Mouse (Mus musculus): ENCODE measurements at regions not wholly inside any gene's neighbourhood (a gene's known extent, or its start where the extent isn't known, plus 50 kb on each side); places are given as distances from the start of the nearest gene placed in this dataset.

DNA sequence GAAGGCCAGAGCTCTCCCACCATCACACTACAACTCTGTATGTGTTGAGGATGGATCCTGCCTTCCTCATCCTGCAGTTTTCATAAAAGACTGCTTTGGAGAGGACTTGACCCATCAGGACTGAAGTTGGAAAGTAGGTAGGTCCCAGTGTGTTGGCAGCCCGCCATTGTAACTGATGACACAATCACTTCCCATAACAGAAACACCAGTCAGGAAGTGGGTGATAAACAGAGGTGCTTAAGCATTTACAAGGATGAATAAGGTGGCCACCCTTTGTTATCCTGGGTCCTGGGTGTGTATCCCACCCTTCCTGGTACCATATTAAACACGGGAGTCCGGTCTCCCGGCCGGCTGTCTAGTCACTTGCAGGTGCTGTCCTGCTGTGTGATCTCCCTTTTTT, 118.3 kb downstream of the Snx10 start:
- Histone ChIP-seq H3K4me3 (ENCODE audit: control insufficient read depth in 1 of 2, insufficient read depth in 1 of 2, low read depth in 2 of 2, low read length in 2 of 2) (no peak overlapping the region), H3K27me3 (ENCODE audit: control insufficient read depth in 1 of 2, insufficient read depth in 2 of 2, low read length in 2 of 2) (no peaks in the 10 kb centered on the region; a peak in 1 of 4 replicates), H3K36me3 (ENCODE audit: control insufficient read depth in 1 of 2, insufficient read depth in 2 of 2, low read length in 2 of 2) (no peaks in the 10 kb centered on the region), H3K79me2 (ENCODE audit: control insufficient read depth, insufficient read depth, low read length, poor library complexity) (no peaks in the 10 kb centered on the region), H3K9me3 (replicated peaks; ENCODE audit: insufficient read depth, low read length) (no peaks in the 10 kb centered on the region), H3K4me1 (ENCODE audit: control insufficient read depth in 1 of 2, insufficient read depth in 2 of 2, low read length in 2 of 2) (peaks cover 0 to 6% of the 10 kb centered on the region in 2 experiments; a peak in 1 of 4 replicates), H3K27ac (ENCODE audit: control insufficient read depth, low read depth, low read length) (no peak overlapping the region), H3K9ac (ENCODE audit: control insufficient read depth, low read depth, low read length, poor library complexity, severe bottlenecking) (no peak overlapping the region)
- peak; percentile 37 for DNase-seq (ENCODE audit: low read depth, low spot score)
- TF ChIP-seq RCOR1 (IDR thresholded peaks at IDR 0.05; ENCODE audit: low read depth, low read length), result no peak
- TF ChIP-seq TAL1 (IDR thresholded peaks at IDR 0.05; ENCODE audit: low read length), result no peak
- no peak for TF ChIP-seq UBTF (IDR thresholded peaks at IDR 0.05; ENCODE audit: borderline replicate concordance, insufficient read depth, low read depth, low read length)
- TF ChIP-seq NRF1 (IDR thresholded peaks at IDR 0.05; ENCODE audit: insufficient read depth, low read depth, low read length, poor library complexity, severe bottlenecking), result no peak
- no peak for TF ChIP-seq RAD21 (IDR thresholded peaks at IDR 0.05; ENCODE audit: low read depth, low read length)
- no peak for TF ChIP-seq CTCF (IDR thresholded peaks at IDR 0.05 in 2 of 3, conservative IDR thresholded peaks at IDR 0.05 in 1 of 3; ENCODE audit: control insufficient read depth in 1 of 3, insufficient read depth in 1 of 3, low read depth in 2 of 3, low read length in 3 of 3, poor library complexity in 1 of 3, severe bottlenecking in 1 of 3)
- TF ChIP-seq NELFE (IDR thresholded peaks at IDR 0.05; ENCODE audit: low read depth, low read length), result no peak
- TF ChIP-seq MAX (IDR thresholded peaks at IDR 0.05; ENCODE audit: low read length), result no peak
- TF ChIP-seq MYB (IDR thresholded peaks at IDR 0.05; ENCODE audit: low read depth, low read length), result no peak
- TF ChIP-seq USF1 (IDR thresholded peaks at IDR 0.05; ENCODE audit: low read depth, low read length), result no peak
- TF ChIP-seq ZMIZ1 (IDR thresholded peaks at IDR 0.05; ENCODE audit: low read depth, low read length), result no peak
- no peak for TF ChIP-seq GABPA (IDR thresholded peaks at IDR 0.05; ENCODE audit: low read depth, low read length)
- TF ChIP-seq MYC (IDR thresholded peaks at IDR 0.05; ENCODE audit: low read depth, low read length), result no peak
- TF ChIP-seq KAT2A (conservative IDR thresholded peaks at IDR 0.05; ENCODE audit: low read depth, low read length), result no peak
- TF ChIP-seq ZNF384 (IDR thresholded peaks at IDR 0.05; ENCODE audit: low read depth, low read length), result no peak
- no peak for TF ChIP-seq ZKSCAN1 (IDR thresholded peaks at IDR 0.05; ENCODE audit: low read depth, low read length)
- no peak for TF ChIP-seq MXI1 (IDR thresholded peaks at IDR 0.05; ENCODE audit: low read depth, low read length)

DNA sequence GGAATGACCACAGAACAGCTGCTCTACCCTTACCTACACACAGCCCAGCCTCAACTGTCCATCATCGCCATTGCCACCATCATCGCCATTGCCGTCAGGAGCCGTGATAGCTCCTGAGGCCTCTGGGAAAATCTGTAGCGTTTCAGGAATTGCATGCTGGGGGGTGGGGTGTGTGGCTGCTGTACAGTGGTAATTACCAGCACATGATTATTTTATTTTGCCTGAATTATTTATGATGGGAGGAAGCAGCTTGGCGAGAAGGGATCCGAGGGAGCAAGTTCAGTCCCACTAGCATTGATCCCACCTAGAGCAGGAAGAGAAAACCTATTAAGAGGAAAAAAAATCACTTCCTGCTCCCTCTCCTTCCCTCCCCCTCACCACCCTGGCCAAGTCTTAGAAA, 125.1 kb downstream of the Snx10 start:
- Histone ChIP-seq H3K27me3 (ENCODE audit: control insufficient read depth in 1 of 2, insufficient read depth in 2 of 2, low read length in 2 of 2) (no peaks in the 10 kb centered on the region; a peak in 1 of 4 replicates), H3K9me3 (replicated peaks; ENCODE audit: insufficient read depth, low read length) (no peaks in the 10 kb centered on the region), H3K9ac (ENCODE audit: control insufficient read depth, low read depth, low read length, poor library complexity, severe bottlenecking) (no peak overlapping the region), H3K4me3 (ENCODE audit: control insufficient read depth in 1 of 2, insufficient read depth in 1 of 2, low read depth in 2 of 2, low read length in 2 of 2) (no peak overlapping the region), H3K79me2 (ENCODE audit: control insufficient read depth, insufficient read depth, low read length, poor library complexity) (no peaks in the 10 kb centered on the region), H3K27ac (ENCODE audit: control insufficient read depth, low read depth, low read length) (no peak overlapping the region), H3K36me3 (ENCODE audit: control insufficient read depth in 1 of 2, insufficient read depth in 2 of 2, low read length in 2 of 2) (no peaks in the 10 kb centered on the region), H3K4me1 (ENCODE audit: control insufficient read depth in 1 of 2, insufficient read depth in 2 of 2, low read length in 2 of 2) (no peaks in the 10 kb centered on the region)
- DNase-seq (ENCODE audit: low read depth, low spot score), result no peak
- TF ChIP-seq CTCF (IDR thresholded peaks at IDR 0.05 in 2 of 3, conservative IDR thresholded peaks at IDR 0.05 in 1 of 3; ENCODE audit: control insufficient read depth in 1 of 3, insufficient read depth in 1 of 3, low read depth in 2 of 3, low read length in 3 of 3, poor library complexity in 1 of 3, severe bottlenecking in 1 of 3) (no peak), MAX (IDR thresholded peaks at IDR 0.05; ENCODE audit: low read length) (no peak), POLR2A (IDR thresholded peaks at IDR 0.05; ENCODE audit: control insufficient read depth in 1 of 2, insufficient read depth in 1 of 2, low read depth in 1 of 2, low read length in 2 of 2, poor library complexity in 1 of 2) (no peak), ZNF384 (IDR thresholded peaks at IDR 0.05; ENCODE audit: low read depth, low read length) (no peak), GATA1 (IDR thresholded peaks at IDR 0.05; ENCODE audit: low read depth, low read length) (no peak), POLR2AphosphoS5 (IDR thresholded peaks at IDR 0.05; ENCODE audit: borderline replicate concordance, low read depth, low read length) (no peak), JUND (IDR thresholded peaks at IDR 0.05; ENCODE audit: low read depth, low read length) (no peak), BHLHE40 (IDR thresholded peaks at IDR 0.05; ENCODE audit: borderline replicate concordance, low read depth, low read length) (no peak), SMC3 (IDR thresholded peaks at IDR 0.05; ENCODE audit: low read depth, low read length) (no peak), RAD21 (IDR thresholded peaks at IDR 0.05; ENCODE audit: low read depth, low read length) (no peak), ZC3H11A (IDR thresholded peaks at IDR 0.05; ENCODE audit: low read depth, low read length) (no peak), MAFK (IDR thresholded peaks at IDR 0.05; ENCODE audit: borderline replicate concordance, low read depth, low read length) (no peak), ZKSCAN1 (IDR thresholded peaks at IDR 0.05; ENCODE audit: low read depth, low read length) (no peak), USF1 (IDR thresholded peaks at IDR 0.05; ENCODE audit: low read depth, low read length) (no peak), SIN3A (IDR thresholded peaks at IDR 0.05; ENCODE audit: low read length) (no peak)
